26 mouse cellular contexts compared by ENCODE assay signal in genomic region chr3:69362906-69363305, GRCm38 (mm10). TPM values are rescaled to one million over a fixed set of nuclear protein-coding genes. Genes with fewer than 3 reads are reported as not detected.
A peak's percentile ranks its signal among the peaks of the same experiment; 100 is the strongest.
DNase-seq lines count a peak whose midpoint lies in the region; ATAC-seq and TF ChIP-seq lines count a peak whose summit lies in the region.
"Had no signal": no experiment of that assay in that cellular context is flagged by ENCODE, and none has a peak within 500 bp of the region (broad histone marks: within the 10 kb centered on the region; RNA-seq: fewer than 3 reads in every experiment).

No protein-coding gene starts in this region.

- peak overlapping the region; percentile 83 for H3K27ac ChIP-seq in forebrain, embryonic 15.5 days (replicated peaks)
- no peak overlapping the region for H3K27ac ChIP-seq in forebrain, postnatal 0 days (ENCODE audit: low read depth, low read length)
- peak overlapping the region; percentile 66; the same call in 1 of the 2 replicates for H3K27ac ChIP-seq in hindbrain, embryonic 15.5 days (replicated peaks)
- no peak overlapping the region for H3K27ac ChIP-seq in hindbrain, embryonic 11.5 days (ENCODE audit: low read depth, low read length)
- H3K27ac ChIP-seq in midbrain, embryonic 13.5 days, result 0 out of 2 replicates have a peak overlapping the region, but pooled peaks have one; percentile 59
- H3K27ac ChIP-seq in midbrain, postnatal 0 days (ENCODE audit: low read depth, low read length), result no peak overlapping the region
- H3K27ac ChIP-seq: embryonic facial prominence, embryonic 10.5 days; embryonic facial prominence, embryonic 15.5 days; liver, embryonic 14.5 days; macrophage; neural tube, embryonic 12.5 days had no signal

- H3K36me3 ChIP-seq in forebrain, embryonic 15.5 days, result no peaks in the 10 kb centered on the region
- H3K36me3 ChIP-seq in forebrain, postnatal 0 days (ENCODE audit: insufficient read depth), result no peaks in the 10 kb centered on the region
- no peaks in the 10 kb centered on the region for H3K36me3 ChIP-seq in hindbrain, embryonic 15.5 days
- no peaks in the 10 kb centered on the region for H3K36me3 ChIP-seq in hindbrain, embryonic 11.5 days (ENCODE audit: control insufficient read depth, insufficient read depth, low read length)
- no peaks in the 10 kb centered on the region for H3K36me3 ChIP-seq in midbrain, embryonic 13.5 days
- no peaks in the 10 kb centered on the region for H3K36me3 ChIP-seq in midbrain, postnatal 0 days (ENCODE audit: insufficient read depth, low read length)
- H3K36me3 ChIP-seq: embryonic facial prominence, embryonic 10.5 days; embryonic facial prominence, embryonic 15.5 days; heart, embryonic 13.5 days; midbrain, embryonic 15.5 days; neural tube, embryonic 12.5 days had no signal

- DNase-seq in forebrain, postnatal 0 days, result no peak
- no peak for DNase-seq in hindbrain, embryonic 11.5 days (ENCODE audit: low spot score)
- DNase-seq in midbrain, postnatal 0 days (ENCODE audit: low spot score), result no peak
- no peak for DNase-seq in adrenal gland, adult (ENCODE audit: inconsistent age in 2 of 2, low spot score in 1 of 2)
- DNase-seq: adrenal gland, postnatal 25 days; heart, postnatal 10 days; kidney, adult 2 months; kidney, postnatal 36 days; layer of hippocampus, postnatal 36 days; liver; lung, adult 2 months; lung, postnatal 10 days; thymus, adult 2 months; thymus, postnatal 36 days had no signal

- no peak overlapping the region for H3K4me2 ChIP-seq in forebrain, embryonic 15.5 days (replicated peaks)
- no peak overlapping the region for H3K4me2 ChIP-seq in forebrain, postnatal 0 days (ENCODE audit: low read depth)
- no peak overlapping the region for H3K4me2 ChIP-seq in hindbrain, embryonic 15.5 days
- no peak overlapping the region for H3K4me2 ChIP-seq in hindbrain, embryonic 11.5 days (replicated peaks; ENCODE audit: low read depth, low read length)
- no peak overlapping the region for H3K4me2 ChIP-seq in midbrain, embryonic 13.5 days (replicated peaks)
- no peak overlapping the region for H3K4me2 ChIP-seq in midbrain, postnatal 0 days (ENCODE audit: low read depth, low read length, poor library complexity, severe bottlenecking)
- H3K4me2 ChIP-seq: embryonic facial prominence, embryonic 15.5 days; heart, embryonic 13.5 days; midbrain, embryonic 15.5 days; neural tube, embryonic 12.5 days had no signal

- no peak overlapping the region for H3K4me3 ChIP-seq in forebrain, embryonic 15.5 days
- H3K4me3 ChIP-seq in forebrain, postnatal 0 days (ENCODE audit: low read depth, low read length), result no peak overlapping the region
- no peak overlapping the region for H3K4me3 ChIP-seq in hindbrain, embryonic 15.5 days
- no peak overlapping the region for H3K4me3 ChIP-seq in hindbrain, embryonic 11.5 days (ENCODE audit: low read depth, low read length)
- no peak overlapping the region for H3K4me3 ChIP-seq in midbrain, embryonic 13.5 days (replicated peaks)
- no peak overlapping the region for H3K4me3 ChIP-seq in midbrain, postnatal 0 days (ENCODE audit: low read depth, low read length)
- H3K4me3 ChIP-seq: embryonic facial prominence, embryonic 10.5 days; embryonic facial prominence, embryonic 15.5 days; heart, embryonic 13.5 days; midbrain, embryonic 15.5 days; myocyte; neural tube, embryonic 12.5 days had no signal

- 42% methylated on average over 4 of the region's 4 CpGs for WGBS in forebrain, embryonic 15.5 days
- WGBS in forebrain, postnatal 0 days, result 51% methylated on average over 4 of the region's 4 CpGs
- WGBS in hindbrain, embryonic 15.5 days, result 76% methylated on average over 4 of the region's 4 CpGs
- WGBS in hindbrain, embryonic 11.5 days, result 85% methylated on average over 4 of the region's 4 CpGs
- 56% methylated on average over 4 of the region's 4 CpGs for WGBS in midbrain, embryonic 13.5 days
- WGBS in midbrain, postnatal 0 days, result 64% methylated on average over 4 of the region's 4 CpGs

- no peaks in the 10 kb centered on the region for H3K9me3 ChIP-seq in forebrain, embryonic 15.5 days
- H3K9me3 ChIP-seq in forebrain, postnatal 0 days (ENCODE audit: low read length), result no peaks in the 10 kb centered on the region
- H3K9me3 ChIP-seq in hindbrain, embryonic 15.5 days, result no peaks in the 10 kb centered on the region
- H3K9me3 ChIP-seq in hindbrain, embryonic 11.5 days (ENCODE audit: control insufficient read depth, low read length), result no peaks in the 10 kb centered on the region
- H3K9me3 ChIP-seq in midbrain, embryonic 13.5 days, result no peaks in the 10 kb centered on the region
- no peaks in the 10 kb centered on the region for H3K9me3 ChIP-seq in midbrain, postnatal 0 days (ENCODE audit: low read length)
- H3K9me3 ChIP-seq: embryonic facial prominence, embryonic 10.5 days; embryonic facial prominence, embryonic 15.5 days; heart, embryonic 13.5 days; midbrain, embryonic 15.5 days; neural tube, embryonic 12.5 days had no signal

- no peaks in the 10 kb centered on the region for H3K27me3 ChIP-seq in forebrain, embryonic 15.5 days
- no peaks in the 10 kb centered on the region for H3K27me3 ChIP-seq in forebrain, postnatal 0 days (ENCODE audit: insufficient read depth, low read length)
- H3K27me3 ChIP-seq in hindbrain, embryonic 15.5 days, result no peaks in the 10 kb centered on the region
- H3K27me3 ChIP-seq in hindbrain, embryonic 11.5 days (ENCODE audit: control insufficient read depth, insufficient read depth, low read length), result no peaks in the 10 kb centered on the region
- H3K27me3 ChIP-seq in midbrain, embryonic 13.5 days, result no peaks in the 10 kb centered on the region
- no peaks in the 10 kb centered on the region for H3K27me3 ChIP-seq in midbrain, postnatal 0 days (ENCODE audit: insufficient read depth, low read length)
- H3K27me3 ChIP-seq: embryonic facial prominence, embryonic 15.5 days; heart, embryonic 13.5 days; midbrain, embryonic 15.5 days; neural tube, embryonic 12.5 days had no signal

- ATAC-seq in forebrain, embryonic 15.5 days (replicated peaks), result no peak
- ATAC-seq in forebrain, postnatal 0 days, result no peak
- ATAC-seq in hindbrain, embryonic 15.5 days (ENCODE audit: low FRiP score, low read depth), result no peak
- ATAC-seq in hindbrain, embryonic 11.5 days (ENCODE audit: low FRiP score), result no peak
- no peak for ATAC-seq in midbrain, embryonic 13.5 days
- ATAC-seq in midbrain, postnatal 0 days (ENCODE audit: low FRiP score), result no peak
- ATAC-seq: CD4-positive, CD25-positive, alpha-beta regulatory T cell, adult 4 months; midbrain, embryonic 15.5 days had no signal

- no peak for TF ChIP-seq CTCF in forebrain, postnatal 0 days (IDR thresholded peaks at IDR 0.05; ENCODE audit: low read depth)
- TF ChIP-seq CTCF in midbrain, postnatal 0 days (IDR thresholded peaks at IDR 0.05), result no peak

- H3K9ac ChIP-seq in forebrain, embryonic 15.5 days (replicated peaks), result no peak overlapping the region
- no peak overlapping the region for H3K9ac ChIP-seq in forebrain, postnatal 0 days
- no peak overlapping the region for H3K9ac ChIP-seq in hindbrain, embryonic 15.5 days
- no peak overlapping the region for H3K9ac ChIP-seq in hindbrain, embryonic 11.5 days (ENCODE audit: low read depth, low read length)
- no peak overlapping the region for H3K9ac ChIP-seq in midbrain, embryonic 13.5 days (replicated peaks)
- no peak overlapping the region for H3K9ac ChIP-seq in midbrain, postnatal 0 days (replicated peaks; ENCODE audit: low read length, poor library complexity, severe bottlenecking)
- H3K9ac ChIP-seq: embryonic facial prominence, embryonic 15.5 days; heart, embryonic 13.5 days; liver, embryonic 14.5 days; midbrain, embryonic 15.5 days; neural tube, embryonic 12.5 days had no signal

- peaks cover 21% of the 10 kb centered on the region for H3K4me1 ChIP-seq in forebrain, embryonic 15.5 days
- H3K4me1 ChIP-seq in forebrain, postnatal 0 days (ENCODE audit: insufficient read depth), result no peaks in the 10 kb centered on the region; the same call in none of the 2 replicates
- H3K4me1 ChIP-seq in hindbrain, embryonic 15.5 days (replicated peaks), result peaks cover 12% of the 10 kb centered on the region
- no peaks in the 10 kb centered on the region for H3K4me1 ChIP-seq in hindbrain, embryonic 11.5 days (replicated peaks; ENCODE audit: control insufficient read depth, insufficient read depth, low read length)
- peaks cover 30% of the 10 kb centered on the region for H3K4me1 ChIP-seq in midbrain, embryonic 13.5 days (replicated peaks)
- no peaks in the 10 kb centered on the region; the same call in 1 of the 2 replicates for H3K4me1 ChIP-seq in midbrain, postnatal 0 days (ENCODE audit: insufficient read depth, low read length)
- H3K4me1 ChIP-seq: embryonic facial prominence, embryonic 15.5 days had no signal

RNA-seq across cellular contexts. Expression of gene Ppm1l, which starts 46.2 kb away (rescaled TPM):
- 26.2 and 27.7 TPM in 2 replicates for polyA plus RNA-seq in forebrain, embryonic 15.5 days (2015; fragmentation: Nextera tagmentation; extraction: Ambion mirVana)
- 21.6 and 27.6 TPM in 2 replicates for total RNA-seq in forebrain, postnatal 0 days (2014; rRNA removed)
- 13.2 and 19.2 TPM in 2 replicates for polyA plus RNA-seq in forebrain, postnatal 0 days (2015; fragmentation: Nextera tagmentation; extraction: Ambion mirVana)
- polyA plus RNA-seq in hindbrain, embryonic 15.5 days (2015; fragmentation: Nextera tagmentation; extraction: Ambion mirVana), result 21.5 and 22.5 TPM in 2 replicates
- 17.1 and 17.2 TPM in 2 replicates for polyA plus RNA-seq in hindbrain, embryonic 11.5 days (2014; fragmentation: Nextera tagmentation; extraction: Ambion mirVana)
- 20.9 and 23.8 TPM in 2 replicates for polyA plus RNA-seq in midbrain, embryonic 13.5 days (2015; fragmentation: Nextera tagmentation; extraction: Ambion mirVana)
- 31.3 and 31.8 TPM in 2 replicates for total RNA-seq in midbrain, postnatal 0 days (2014; rRNA removed)
- 17.8 and 20.1 TPM in 2 replicates for polyA plus RNA-seq in midbrain, postnatal 0 days (2015; fragmentation: Nextera tagmentation; extraction: Ambion mirVana)

Comparison
In these comparisons a context has a peak if more than half of its experiments do, and no peak if none do; other contexts are left out.
1. H3K27ac ChIP-seq: peak in forebrain, embryonic 15.5 days (single experiment), hindbrain, embryonic 15.5 days (single experiment) and midbrain, embryonic 13.5 days (single experiment); none in forebrain, postnatal 0 days (single experiment), hindbrain, embryonic 11.5 days (single experiment) and midbrain, postnatal 0 days (single experiment).